Mouse (Mus musculus) liver, postnatal 0 days (tissue): ENCODE results near the gene Mfsd4a. TPM values are rescaled to one million over a fixed set of nuclear protein-coding genes. Genes with fewer than 3 reads are reported as not detected.
A peak's percentile ranks its signal among the peaks of the same experiment; 100 is the strongest.

Experiments used
- ATAC-seq: fragments of 200-750 bp; cut with Nextera tagmentation; 2 replicates; pipeline ENCODE4 v1.8.0; 2017; ENCODE audit warnings: mild to moderate bottlenecking, moderate library complexity
- DNase-seq: peaks from one replicate; pipeline ENCODE4 v3.0.0-alpha.2; 2016
- H3K27ac ChIP-seq: fragments of 300-500 bp; sonication (generic); 2 replicates; pipeline ENCODE4 v1.5.1; 2014; ENCODE audit warnings: antibody characterized with exemption, moderate library complexity, mild to moderate bottlenecking, low read depth
- H3K27me3 ChIP-seq: fragments of 300-500 bp; sonication (generic); 2 replicates; pipeline ENCODE4 v1.6.1; 2014; ENCODE audit warnings: low read length, control low read depth, mixed read lengths; ENCODE audit not compliant: insufficient read depth
- H3K36me3 ChIP-seq: fragments of 300-500 bp; sonication (generic); replicated peaks from 2 replicates; pipeline ENCODE4 v1.6.1; 2014; ENCODE audit warnings: mild to moderate bottlenecking, control low read depth, low read length, moderate library complexity, mixed read lengths; ENCODE audit not compliant: insufficient read depth
- H3K4me1 ChIP-seq: fragments of 300-500 bp; sonication (generic); 2 replicates; pipeline ENCODE4 v1.6.1; 2014; ENCODE audit warnings: antibody characterized with exemption, mild to moderate bottlenecking, control low read depth; ENCODE audit not compliant: insufficient read depth
- H3K4me2 ChIP-seq: fragments of 300-500 bp; sonication (generic); 2 replicates; pipeline ENCODE4 v1.6.1; 2014; ENCODE audit warnings: low read depth, mild to moderate bottlenecking, low read length, moderate library complexity, mixed read lengths
- H3K4me3 ChIP-seq: fragments of 300-500 bp; sonication (generic); 2 replicates; pipeline ENCODE4 v1.5.1; 2014; ENCODE audit warnings: low read depth, low read length
- H3K9ac ChIP-seq: fragments of 300-500 bp; sonication (generic); replicated peaks from 2 replicates; pipeline ENCODE4 v1.6.1; 2014; ENCODE audit warnings: mild to moderate bottlenecking, moderate library complexity
- H3K9me3 ChIP-seq: fragments of 300-500 bp; sonication (generic); 2 replicates; pipeline ENCODE4 v1.6.1; 2016; ENCODE audit warnings: mild to moderate bottlenecking, control low read depth, low read length, mixed read lengths
- CTCF ChIP-seq: sonication (generic); IDR thresholded peaks from 2 replicates; pipeline ENCODE4 v1.5.1; 2016; ENCODE audit warnings: antibody characterized with exemption, low read depth
- EP300 ChIP-seq: IDR thresholded peaks from 2 replicates; pipeline ENCODE4 v1.6.1; 2016; ENCODE audit warnings: antibody characterized with exemption, low read depth, mild to moderate bottlenecking
- WGBS: fragments of 180-500 bp; shearing (Covaris S2); extraction: QIAGEN DNeasy Blood & Tissue Kit; methylation state at CpG from one replicate; pipeline ENCODE4 v1.1.7; 2014; ENCODE audit not compliant: insufficient replicate concordance; 5-methylcytosine and 5-hydroxymethylcytosine counted together
- polyA plus RNA-seq: library from polyadenylated mRNA; unstranded; fragments of >200 nt; fragmentation: Nextera tagmentation; extraction: Ambion mirVana; gene quantifications from 2 replicates; pipeline ENCODE4 v1.2.1, GENCODE M21; 2015

The Mfsd4a gene
- polyA plus RNA-seq = 2.3 and 2.8 TPM in 2 replicates

DNA sequence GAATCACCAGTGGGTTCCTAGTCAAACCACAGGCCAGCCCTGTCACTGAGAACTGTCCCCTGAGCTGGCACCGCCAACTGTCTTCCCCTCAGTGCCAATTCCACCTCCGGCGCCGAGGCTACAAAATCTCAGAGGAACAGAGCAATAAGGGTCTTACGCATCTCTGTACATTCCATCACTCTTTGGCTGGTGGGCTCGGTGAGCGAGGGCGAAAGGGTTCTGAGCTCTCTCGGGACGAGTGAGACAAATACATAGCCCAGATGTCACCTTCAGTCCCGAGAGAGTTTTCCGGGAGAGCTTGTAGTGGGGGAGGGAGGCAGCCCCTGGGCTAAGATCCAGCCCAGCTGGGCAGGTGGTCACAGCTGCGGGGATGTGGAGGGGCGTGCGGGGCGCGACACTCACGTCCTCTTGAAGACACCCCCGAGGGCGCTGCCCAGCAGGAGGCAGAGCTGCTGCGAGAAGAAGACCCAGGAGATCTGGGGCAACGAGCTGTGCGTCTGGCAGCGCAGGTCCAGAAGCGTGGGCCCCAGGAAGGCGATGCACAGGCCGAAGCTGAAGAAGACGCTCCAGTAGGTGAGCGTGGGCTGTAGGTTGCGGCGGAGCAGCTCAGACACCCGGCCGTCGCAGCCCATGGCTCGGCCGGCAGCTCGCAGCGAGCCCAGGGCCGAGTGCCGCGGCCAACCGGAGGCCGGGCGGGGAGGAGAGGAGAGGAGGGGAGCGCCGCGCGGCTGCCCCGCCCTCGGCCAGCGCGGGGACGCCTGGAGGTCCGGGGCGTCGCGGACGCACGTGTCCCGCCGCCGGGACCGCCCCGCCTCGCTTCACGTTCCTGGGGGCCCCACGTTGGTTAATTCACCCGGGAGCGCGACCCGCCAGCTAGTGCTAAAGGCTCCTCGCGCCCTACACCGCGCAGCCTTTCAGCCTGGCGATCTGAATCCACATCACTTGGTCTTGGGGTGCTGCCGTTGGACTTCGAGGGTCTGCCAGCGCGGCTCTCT is at the start of gene Mfsd4a:
Mfsd4a (minus strand) TSS at position 802 of the 995 bp plus-strand sequence.
- H3K4me2 ChIP-seq = peak within 1 kb of the TSS; percentile 73
- no peaks in the 10 kb centered on the region for H3K9me3 ChIP-seq
- H3K4me3 ChIP-seq = peak within 1 kb of the TSS; percentile 46
- 4% methylated on average over 62 of the region's 80 CpGs for WGBS
- H3K36me3 ChIP-seq = no peaks in the 10 kb centered on the region
- DNase-seq = peak; percentile 41
- H3K27me3 ChIP-seq = peaks cover 48% of the 10 kb centered on the region
- ATAC-seq = peak; percentile 67
- TF ChIP-seq CTCF = peak; percentile 50
- no peak for TF ChIP-seq EP300
- H3K27ac ChIP-seq = no peak within 1 kb of the TSS
- peaks cover 9% of the 10 kb centered on the region for H3K4me1 ChIP-seq
- peak within 1 kb of the TSS; percentile 32 for H3K9ac ChIP-seq

DNA sequence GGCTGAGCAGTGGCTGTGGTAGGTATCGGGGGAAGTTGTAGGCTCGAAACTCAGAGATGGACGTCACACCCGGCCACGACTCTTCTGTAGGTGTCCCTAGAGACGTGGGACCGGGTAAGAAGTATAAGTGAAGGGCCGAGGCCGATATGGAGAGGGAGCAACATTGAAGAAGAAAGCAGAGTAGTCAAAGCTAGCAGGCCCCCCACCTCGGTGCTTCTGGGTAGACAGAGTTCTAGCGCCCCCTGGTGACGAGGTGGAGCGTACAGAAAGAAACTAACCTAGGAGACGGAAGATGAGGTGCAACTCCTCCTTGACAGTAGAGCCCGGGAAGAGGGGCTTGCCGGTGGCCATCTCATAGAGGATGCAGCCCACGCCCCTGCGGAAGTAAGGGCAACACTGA is 48.7 kb upstream of the Mfsd4a start:
- Histone ChIP-seq H3K36me3 (no peaks in the 10 kb centered on the region; the same call in 1 of the 2 replicates), H3K4me3 (no peak overlapping the region), H3K4me1 (no peaks in the 10 kb centered on the region), H3K27ac (no peak overlapping the region), H3K9ac (no peak overlapping the region), H3K27me3 (no peaks in the 10 kb centered on the region), H3K4me2 (no peak overlapping the region), H3K9me3 (no peaks in the 10 kb centered on the region)
- peak; percentile 78 for DNase-seq
- ATAC-seq = no peak
- WGBS = 27% methylated on average over 18 of the region's 18 CpGs
- TF ChIP-seq CTCF (peak; percentile 83), EP300 (no peak)

DNA sequence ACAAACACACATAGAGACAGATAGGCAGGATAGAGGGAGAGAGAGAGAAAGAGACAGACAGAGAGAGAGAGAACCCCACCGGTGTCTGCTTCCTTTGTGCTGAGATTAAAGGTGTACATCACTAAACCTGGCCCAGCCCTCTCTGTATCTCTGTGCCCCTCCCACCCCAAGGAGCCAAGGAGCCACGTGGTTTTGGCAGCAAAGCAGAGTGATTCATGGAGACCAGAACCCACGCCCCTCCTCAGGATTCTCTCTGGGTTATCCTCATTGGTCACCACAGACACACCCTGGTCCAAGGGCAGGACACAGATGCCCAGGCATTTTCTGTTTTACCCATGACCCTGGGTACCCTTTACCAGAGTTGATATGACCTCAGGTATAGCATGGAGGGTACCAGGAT is 45.2 kb upstream of the Mfsd4a start:
- H3K9ac ChIP-seq = no peak overlapping the region
- H3K4me3 ChIP-seq = no peak overlapping the region
- no peaks in the 10 kb centered on the region for H3K4me1 ChIP-seq
- H3K9me3 ChIP-seq = no peaks in the 10 kb centered on the region
- no peaks in the 10 kb centered on the region for H3K36me3 ChIP-seq
- ATAC-seq (no peak), DNase-seq (no peak)
- no peaks in the 10 kb centered on the region for H3K27me3 ChIP-seq
- 44% methylated on average over 3 of the region's 3 CpGs for WGBS
- H3K4me2 ChIP-seq = no peak overlapping the region
- H3K27ac ChIP-seq = no peak overlapping the region
- TF ChIP-seq EP300 = no peak

DNA sequence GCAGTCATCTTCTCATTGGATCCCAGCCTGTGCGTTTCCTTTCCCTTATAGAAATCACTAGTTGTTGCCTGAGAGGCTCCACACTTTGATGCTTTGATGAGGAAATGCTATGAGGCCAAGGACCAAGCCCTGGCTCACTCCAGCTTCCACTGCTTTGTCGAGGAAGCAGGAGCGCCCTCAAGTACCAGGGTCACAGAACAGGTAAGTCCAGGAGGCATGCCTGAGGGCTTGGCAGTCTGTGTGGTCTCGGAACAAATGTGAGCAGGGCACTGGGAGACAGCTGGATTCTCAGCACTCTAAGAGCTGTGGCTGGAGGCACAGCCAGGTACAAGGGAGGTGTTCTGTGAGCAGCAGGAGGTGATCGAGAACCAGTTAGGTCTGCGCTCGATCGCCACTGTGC is 44.6 kb upstream of the Mfsd4a start:
- Histone ChIP-seq H3K36me3 (no peaks in the 10 kb centered on the region), H3K4me3 (no peak overlapping the region), H3K9ac (no peak overlapping the region), H3K27ac (no peak overlapping the region), H3K4me1 (no peaks in the 10 kb centered on the region), H3K9me3 (no peaks in the 10 kb centered on the region), H3K27me3 (no peaks in the 10 kb centered on the region), H3K4me2 (no peak overlapping the region)
- WGBS = 70% methylated on average over 8 of the region's 8 CpGs
- ATAC-seq = no peak
- no peak for TF ChIP-seq EP300
- no peak for TF ChIP-seq CTCF
- DNase-seq = no peak

DNA sequence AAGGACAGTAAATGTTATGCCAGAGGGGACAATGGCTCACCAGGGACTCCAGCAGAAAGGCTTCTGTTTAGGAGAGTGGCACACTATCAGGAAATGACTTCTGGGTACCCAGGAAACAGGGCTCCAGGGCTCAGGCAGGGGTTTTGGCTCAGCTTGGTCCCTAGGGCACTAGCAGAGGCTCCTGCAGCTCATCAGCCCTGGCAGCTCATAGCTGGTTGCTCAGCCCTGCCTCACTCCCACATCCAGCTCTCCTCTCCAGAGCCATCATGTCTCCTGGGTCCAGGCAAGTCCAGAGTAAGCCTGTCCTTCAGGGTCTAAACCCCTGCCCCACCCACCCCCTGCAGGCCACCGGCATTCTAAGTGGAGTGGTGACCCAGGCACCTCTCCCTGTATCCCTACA is 43.5 kb upstream of the Mfsd4a start:
- no peak for ATAC-seq
- WGBS = 0% methylated on average over 1 of the region's 1 CpGs
- Histone ChIP-seq H3K9me3 (no peaks in the 10 kb centered on the region), H3K4me2 (no peak overlapping the region), H3K4me1 (no peaks in the 10 kb centered on the region), H3K4me3 (no peak overlapping the region), H3K36me3 (no peaks in the 10 kb centered on the region), H3K9ac (no peak overlapping the region), H3K27ac (no peak overlapping the region), H3K27me3 (no peaks in the 10 kb centered on the region)
- DNase-seq = no peak
- no peak for TF ChIP-seq CTCF

DNA sequence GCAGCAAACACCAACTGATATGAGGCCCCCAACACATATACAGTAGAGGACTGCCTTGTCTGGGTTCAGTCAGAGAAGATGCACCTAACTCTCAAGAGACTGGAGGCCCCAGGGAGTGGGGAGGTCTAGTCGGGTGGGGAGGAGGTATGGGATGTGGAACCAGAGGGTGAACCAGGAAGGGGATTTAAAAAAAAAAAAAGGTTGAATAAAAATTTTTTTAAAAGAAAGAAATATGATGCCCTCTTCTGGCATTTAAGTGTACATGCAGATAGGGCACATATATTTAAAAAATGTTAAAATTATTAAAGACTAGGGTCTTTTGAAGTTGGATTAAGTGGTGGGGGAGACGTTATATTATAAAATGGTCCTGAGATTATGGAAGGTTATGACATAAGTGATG is 41.5 kb upstream of the Mfsd4a start:
- Histone ChIP-seq H3K4me1 (no peaks in the 10 kb centered on the region), H3K27me3 (no peaks in the 10 kb centered on the region), H3K4me2 (no peak overlapping the region), H3K4me3 (no peak overlapping the region), H3K9me3 (no peaks in the 10 kb centered on the region), H3K36me3 (no peaks in the 10 kb centered on the region), H3K9ac (no peak overlapping the region), H3K27ac (no peak overlapping the region)
- TF ChIP-seq EP300 (no peak), CTCF (no peak)
- 43% methylated on average over 2 of the region's 2 CpGs for WGBS
- no peak for ATAC-seq
- DNase-seq = no peak
